Mouse (Mus musculus) forebrain, embryonic 10.5 days (tissue): ENCODE data around the gene Hcn4. TPM values are rescaled to one million over a fixed set of nuclear protein-coding genes. Genes with fewer than 3 reads are reported as not detected.
A peak's percentile ranks its signal among the peaks of the same experiment; 100 is the strongest.

Experiments
- DNase-seq: peaks from one replicate; pipeline ENCODE4 v3.0.0-alpha.2; 2017; ENCODE audit warnings: low spot score; ENCODE audit errors: extremely low spot score
- H3K27ac ChIP-seq: fragments of 300-500 bp; sonication (generic); 2 replicates; pipeline ENCODE4 v1.5.1; 2016; ENCODE audit warnings: mild to moderate bottlenecking
- H3K27me3 ChIP-seq: fragments of 300-500 bp; sonication (generic); 2 replicates; pipeline ENCODE4 v1.6.1; 2016; ENCODE audit warnings: mild to moderate bottlenecking; ENCODE audit not compliant: poor library complexity, severe bottlenecking
- H3K36me3 ChIP-seq: fragments of 300-500 bp; sonication (generic); replicated peaks from 2 replicates; pipeline ENCODE4 v1.6.1; 2016; ENCODE audit warnings: mild to moderate bottlenecking, moderate library complexity
- H3K4me1 ChIP-seq: fragments of 300-500 bp; sonication (generic); 2 replicates; pipeline ENCODE4 v1.6.1; 2016
- H3K4me3 ChIP-seq: fragments of 300-500 bp; sonication (generic); 2 replicates; pipeline ENCODE4 v1.5.1; 2016; ENCODE audit warnings: mild to moderate bottlenecking, moderate library complexity
- H3K9me3 ChIP-seq: fragments of 300-500 bp; sonication (generic); 2 replicates; pipeline ENCODE4 v1.6.1; 2016; ENCODE audit warnings: mild to moderate bottlenecking, moderate library complexity
- WGBS: fragments of 180-500 bp; shearing (Covaris S2); methylation state at CpG from one replicate; pipeline ENCODE4 v1.1.7; 2016; 5-methylcytosine and 5-hydroxymethylcytosine counted together
- polyA plus RNA-seq: library from polyadenylated mRNA; unstranded; fragments of >200 nt; fragmentation: Nextera tagmentation; extraction: Ambion mirVana; gene quantifications from 2 replicates; pipeline ENCODE4 v1.2.1, GENCODE M21; 2016

Hcn4 gene
- polyA plus RNA-seq = 0.17 and 0.30 TPM in 2 replicates

DNA sequence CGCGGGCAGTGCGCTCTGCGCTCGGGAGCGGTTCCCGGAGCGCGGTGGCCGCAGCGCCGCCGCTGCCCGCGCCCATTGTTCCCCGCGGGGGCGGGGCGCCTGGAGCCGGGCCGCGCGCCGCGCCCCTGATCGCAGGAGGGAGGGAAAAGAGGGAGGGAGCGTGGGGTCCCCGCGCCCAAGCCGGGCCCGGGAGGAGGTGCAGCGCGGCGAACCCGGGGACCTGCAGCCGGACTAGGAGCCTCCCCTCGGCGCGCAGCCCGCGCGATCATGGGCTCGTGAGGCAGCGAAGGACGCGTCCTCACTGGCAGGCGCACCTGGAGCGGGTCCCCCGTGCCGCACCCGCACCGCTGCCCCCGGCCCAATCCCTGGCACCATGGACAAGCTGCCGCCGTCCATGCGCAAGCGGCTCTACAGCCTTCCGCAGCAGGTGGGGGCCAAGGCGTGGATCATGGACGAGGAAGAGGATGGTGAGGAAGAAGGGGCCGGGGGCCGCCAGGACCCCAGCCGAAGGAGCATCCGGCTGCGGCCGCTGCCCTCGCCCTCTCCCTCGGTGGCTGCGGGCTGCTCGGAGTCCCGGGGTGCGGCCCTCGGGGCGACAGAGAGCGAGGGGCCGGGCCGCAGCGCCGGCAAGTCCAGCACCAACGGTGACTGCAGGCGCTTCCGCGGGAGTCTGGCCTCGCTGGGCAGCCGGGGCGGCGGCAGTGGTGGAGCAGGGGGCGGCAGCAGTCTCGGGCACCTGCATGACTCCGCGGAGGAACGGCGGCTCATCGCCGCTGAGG lies at the start of gene Hcn4:
Hcn4 (plus strand) TSS at position 274 of the 779 bp plus-strand sequence.
- peak; percentile 36 for DNase-seq
- Histone ChIP-seq H3K36me3 (no peaks in the 10 kb centered on the region), H3K27ac (peak within 1 kb of the TSS; percentile 84), H3K4me1 (peaks cover 36% of the 10 kb centered on the region), H3K27me3 (peaks cover 97% of the 10 kb centered on the region), H3K9me3 (no peaks in the 10 kb centered on the region), H3K4me3 (peak within 1 kb of the TSS; percentile 81)
- under 1% methylated on average over 88 of the region's 95 CpGs for WGBS

DNA sequence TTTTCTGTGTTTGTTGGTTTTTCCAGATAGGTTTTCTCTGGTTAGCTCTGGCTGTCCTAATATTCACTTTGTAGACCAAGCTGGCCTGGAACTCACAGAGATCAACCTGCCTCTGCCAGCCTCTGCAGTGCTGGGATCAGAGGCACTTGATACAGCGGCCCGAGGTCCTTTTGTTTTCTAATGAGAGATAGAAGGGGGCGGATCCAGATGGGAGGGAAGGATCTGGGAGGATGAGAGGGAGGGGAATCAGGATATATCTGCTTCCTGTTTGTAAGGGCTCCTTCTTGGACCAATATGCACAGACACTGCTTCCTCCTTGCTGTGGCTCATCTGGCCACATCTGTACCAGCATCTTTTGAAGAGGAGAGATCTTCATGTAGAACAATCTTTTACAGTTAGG lies 48.5 kb upstream of the Hcn4 start:
- H3K27me3 ChIP-seq = no peaks in the 10 kb centered on the region
- WGBS = 63% methylated on average over 3 of the region's 3 CpGs
- peaks cover 3% of the 10 kb centered on the region; the same call in 1 of the 2 replicates for H3K4me1 ChIP-seq

DNA sequence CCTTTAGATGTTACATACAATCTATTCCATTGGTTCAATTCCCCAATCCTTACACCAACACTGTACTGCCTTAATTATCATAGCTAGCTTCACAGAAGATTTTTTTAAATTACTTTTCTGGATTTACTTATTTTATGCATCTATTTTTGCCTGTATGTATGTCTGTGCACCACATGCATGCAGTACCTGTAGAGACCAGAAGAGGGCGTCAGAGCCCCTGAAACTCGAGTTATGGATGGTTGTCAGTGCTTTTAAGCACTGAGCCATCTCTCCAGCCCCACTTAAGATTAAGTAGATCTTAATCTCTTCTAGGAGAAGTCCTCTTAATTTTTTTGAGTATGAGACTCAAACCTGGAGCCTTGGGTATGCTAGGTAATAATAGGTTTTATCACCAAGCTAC lies 47.8 kb upstream of the Hcn4 start:
- no peak for DNase-seq
- Histone ChIP-seq H3K4me1 (no peaks in the 10 kb centered on the region), H3K9me3 (no peaks in the 10 kb centered on the region), H3K27ac (no peak overlapping the region), H3K27me3 (no peaks in the 10 kb centered on the region), H3K4me3 (no peak overlapping the region), H3K36me3 (no peaks in the 10 kb centered on the region)
- 10% methylated on average over 2 of the region's 2 CpGs for WGBS

More for the DNA sequence above, 48.5 kb upstream of the Hcn4 start:
- Histone ChIP-seq H3K27ac (no peak overlapping the region), H3K4me3 (no peak overlapping the region), H3K9me3 (no peaks in the 10 kb centered on the region), H3K36me3 (no peaks in the 10 kb centered on the region)
- DNase-seq = no peak

DNA sequence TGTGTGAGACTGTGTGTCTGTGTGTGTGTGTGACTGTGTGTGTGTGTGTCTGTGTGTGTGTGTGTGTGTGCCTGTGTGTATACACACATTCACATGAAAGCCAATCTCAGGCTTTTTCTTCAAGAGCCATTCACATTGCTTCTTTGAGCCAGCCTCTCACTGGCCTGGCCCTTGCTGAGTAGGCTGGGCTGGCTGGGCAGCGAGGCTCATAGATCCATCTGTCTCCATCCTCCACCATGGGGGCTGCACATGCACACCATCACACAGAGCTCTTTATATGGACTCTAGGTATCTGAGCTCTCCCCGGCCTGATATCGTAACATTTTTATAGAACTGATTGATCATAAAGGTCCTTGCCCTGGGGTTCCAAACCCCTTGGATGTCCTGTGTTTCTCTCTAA lies 33.7 kb upstream of the Hcn4 start:
- H3K36me3 ChIP-seq = no peaks in the 10 kb centered on the region
- H3K9me3 ChIP-seq = no peaks in the 10 kb centered on the region
- no peaks in the 10 kb centered on the region for H3K27me3 ChIP-seq
- no peak for DNase-seq
- no peak overlapping the region for H3K4me3 ChIP-seq
- H3K4me1 ChIP-seq = peaks cover 4% of the 10 kb centered on the region; the same call in 1 of the 2 replicates
- 90% methylated on average over 3 of the region's 3 CpGs for WGBS
- no peak overlapping the region for H3K27ac ChIP-seq

DNA sequence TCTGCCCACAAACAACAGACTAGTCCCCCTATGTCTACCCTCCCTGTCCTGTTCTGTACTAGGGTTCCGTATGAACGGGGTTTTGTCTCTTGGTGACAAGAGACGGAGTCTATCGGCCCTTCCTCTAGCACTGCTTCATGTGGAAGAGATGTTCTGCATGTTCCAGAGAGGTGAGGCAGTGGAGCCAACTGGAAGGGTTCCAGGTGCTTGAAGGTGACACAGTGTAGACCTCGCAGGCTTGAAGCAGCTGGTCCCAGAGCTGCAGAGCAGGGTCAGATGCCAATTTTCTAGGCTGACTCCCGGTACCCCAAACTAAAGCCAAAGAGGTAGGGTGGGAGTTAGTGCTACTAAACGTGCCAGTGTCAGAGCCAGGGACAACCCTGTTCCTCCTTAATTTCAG lies 25.1 kb upstream of the Hcn4 start:
- DNase-seq = no peak
- no peaks in the 10 kb centered on the region for H3K36me3 ChIP-seq
- H3K4me1 ChIP-seq = peaks cover 10% of the 10 kb centered on the region; the same call in 1 of the 2 replicates
- 84% methylated on average over 7 of the region's 7 CpGs for WGBS
- H3K4me3 ChIP-seq = no peak overlapping the region
- H3K27ac ChIP-seq = 0 out of 2 replicates have a peak overlapping the region, but pooled peaks have one; percentile 16
- H3K27me3 ChIP-seq = no peaks in the 10 kb centered on the region
- H3K9me3 ChIP-seq = no peaks in the 10 kb centered on the region

DNA sequence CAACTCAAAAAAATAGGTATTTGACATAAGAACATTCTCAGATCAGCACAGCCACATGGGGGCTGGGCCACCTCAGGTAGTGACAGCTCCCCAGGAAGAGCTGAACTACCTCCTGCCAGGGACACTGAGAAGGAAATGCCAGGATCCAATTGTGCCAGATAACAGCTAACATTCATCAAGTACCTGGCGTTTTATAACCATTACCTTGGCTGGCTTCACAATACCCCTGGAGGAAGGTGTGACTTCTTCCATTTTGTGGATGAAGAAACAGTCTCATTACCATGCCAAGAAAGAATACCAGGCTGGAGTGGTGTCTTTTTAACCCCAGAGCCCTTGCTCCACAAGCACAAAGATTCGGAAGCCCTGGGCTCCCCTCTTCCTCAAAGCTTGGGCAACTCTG lies 21.8 kb upstream of the Hcn4 start:
- Histone ChIP-seq H3K27me3 (peaks cover 16% of the 10 kb centered on the region), H3K4me1 (peaks cover 16% of the 10 kb centered on the region), H3K9me3 (no peaks in the 10 kb centered on the region), H3K4me3 (no peak overlapping the region), H3K27ac (no peak overlapping the region), H3K36me3 (no peaks in the 10 kb centered on the region)
- no peak for DNase-seq
- 84% methylated on average over 2 of the region's 2 CpGs for WGBS

DNA sequence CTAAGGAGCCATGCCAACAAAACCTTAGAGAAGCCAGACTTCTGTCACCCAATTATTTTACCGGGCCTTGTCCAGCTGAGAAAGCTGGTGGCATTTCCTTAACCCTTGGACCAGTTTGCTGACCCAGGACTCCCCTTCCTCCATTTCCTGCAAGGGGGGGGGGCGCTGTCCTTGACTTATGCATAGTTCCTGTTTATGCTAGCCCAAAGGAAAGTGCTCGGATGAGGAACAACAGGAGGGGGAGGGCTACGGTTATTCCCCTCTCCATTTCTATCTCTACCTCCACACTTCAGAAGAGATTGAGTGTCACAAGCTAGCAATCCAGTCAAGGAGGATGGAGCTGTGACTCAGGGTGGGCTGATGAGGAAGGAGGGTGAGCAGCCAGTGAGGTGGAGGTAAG lies 20.9 kb upstream of the Hcn4 start:
- WGBS = 71% methylated on average over 4 of the region's 4 CpGs
- no peak overlapping the region for H3K27ac ChIP-seq
- DNase-seq = no peak
- no peak overlapping the region for H3K4me3 ChIP-seq
- peaks cover 24% of the 10 kb centered on the region for H3K27me3 ChIP-seq
- no peaks in the 10 kb centered on the region for H3K9me3 ChIP-seq
- peaks cover 19% of the 10 kb centered on the region for H3K4me1 ChIP-seq
- no peaks in the 10 kb centered on the region for H3K36me3 ChIP-seq

DNA sequence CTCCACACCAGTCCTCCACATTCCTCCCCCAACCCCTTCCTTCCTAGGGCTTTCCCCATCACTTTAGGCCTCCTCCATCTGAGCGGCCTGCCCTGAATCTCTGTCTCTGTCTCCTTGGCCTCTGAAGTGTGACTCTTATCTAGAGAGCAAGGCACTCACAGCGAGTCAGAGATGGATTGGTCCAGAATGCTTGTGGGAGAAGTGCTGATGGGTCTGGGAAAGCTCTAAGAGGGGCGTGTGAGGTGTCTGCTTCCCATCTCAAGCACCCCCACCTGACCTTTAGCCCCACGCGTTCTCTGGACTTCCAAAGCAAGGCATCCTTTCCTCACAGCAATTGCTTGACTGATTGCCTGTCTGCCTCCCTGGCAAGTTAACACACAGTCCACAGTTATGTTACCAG lies 20.4 kb upstream of the Hcn4 start:
- Histone ChIP-seq H3K9me3 (no peaks in the 10 kb centered on the region), H3K4me3 (no peak overlapping the region), H3K36me3 (no peaks in the 10 kb centered on the region), H3K4me1 (peaks cover 19% of the 10 kb centered on the region), H3K27me3 (peaks cover 29% of the 10 kb centered on the region), H3K27ac (no peak overlapping the region)
- DNase-seq = no peak
- 78% methylated on average over 5 of the region's 5 CpGs for WGBS

DNA sequence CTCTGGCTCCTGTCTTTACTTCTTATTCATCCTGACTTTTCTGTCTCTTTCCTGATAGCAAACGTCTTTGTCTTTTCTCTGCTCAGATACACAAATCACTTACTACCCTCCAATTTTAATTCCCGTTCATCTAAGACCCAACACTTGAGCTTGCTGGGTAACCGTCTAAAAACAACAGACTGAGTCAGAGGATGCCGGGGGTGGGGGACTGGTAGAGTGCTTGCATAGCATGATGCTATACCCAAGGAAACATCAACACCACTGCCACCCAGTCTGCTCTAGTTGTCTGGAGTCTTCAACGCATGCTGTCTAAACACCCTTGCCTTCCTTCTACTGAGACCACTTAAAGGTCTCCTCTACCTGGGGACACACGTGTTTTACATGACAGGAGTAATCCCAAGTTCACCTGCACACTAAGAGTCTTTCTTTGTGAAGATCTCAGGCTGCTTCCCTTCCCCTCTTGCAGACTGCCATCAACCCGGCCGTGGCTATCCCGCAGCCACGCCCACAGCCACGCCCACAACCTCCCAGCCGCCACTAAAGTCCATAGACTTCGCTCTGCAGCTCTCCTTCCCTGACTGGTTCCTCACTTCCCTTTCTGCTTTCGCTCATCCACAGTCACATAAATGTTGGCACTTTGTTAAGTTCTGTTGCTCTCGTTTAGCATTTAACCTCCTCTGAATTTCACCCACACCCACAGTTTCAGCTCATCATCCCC lies 17.5 kb upstream of the Hcn4 start:
- DNase-seq = peak; percentile 82
- peaks cover 35% of the 10 kb centered on the region for H3K27me3 ChIP-seq
- H3K36me3 ChIP-seq = no peaks in the 10 kb centered on the region
- H3K4me1 ChIP-seq = peaks cover 19% of the 10 kb centered on the region
- no peaks in the 10 kb centered on the region for H3K9me3 ChIP-seq
- WGBS = 13% methylated on average over 15 of the region's 15 CpGs
- H3K4me3 ChIP-seq = peak overlapping the region; percentile 46
- H3K27ac ChIP-seq = no peak overlapping the region

DNA sequence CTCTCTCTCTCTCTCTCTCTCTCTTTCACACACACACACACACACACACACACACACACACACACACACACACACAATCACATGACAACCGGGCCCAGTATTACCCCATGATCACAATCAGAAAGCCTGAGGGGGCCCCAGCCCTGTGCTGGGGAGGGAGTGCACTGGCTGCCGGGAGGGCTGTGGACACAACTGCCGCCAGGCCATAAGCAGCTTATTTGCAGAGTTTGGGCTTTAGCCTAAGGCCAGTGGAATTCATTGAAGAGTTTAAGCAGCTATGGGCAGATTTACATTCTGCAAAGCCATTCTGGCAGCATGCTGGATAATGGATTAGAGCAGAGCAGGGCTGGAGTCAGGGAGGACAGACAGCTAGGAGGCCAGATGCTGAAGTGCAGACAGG lies 12.0 kb upstream of the Hcn4 start:
- peaks cover 32% of the 10 kb centered on the region for H3K27me3 ChIP-seq
- 22% methylated on average over 3 of the region's 3 CpGs for WGBS
- H3K27ac ChIP-seq = no peak overlapping the region
- H3K4me1 ChIP-seq = peaks cover 21% of the 10 kb centered on the region
- H3K4me3 ChIP-seq = no peak overlapping the region
- DNase-seq = no peak
- H3K9me3 ChIP-seq = no peaks in the 10 kb centered on the region
- no peaks in the 10 kb centered on the region for H3K36me3 ChIP-seq

DNA sequence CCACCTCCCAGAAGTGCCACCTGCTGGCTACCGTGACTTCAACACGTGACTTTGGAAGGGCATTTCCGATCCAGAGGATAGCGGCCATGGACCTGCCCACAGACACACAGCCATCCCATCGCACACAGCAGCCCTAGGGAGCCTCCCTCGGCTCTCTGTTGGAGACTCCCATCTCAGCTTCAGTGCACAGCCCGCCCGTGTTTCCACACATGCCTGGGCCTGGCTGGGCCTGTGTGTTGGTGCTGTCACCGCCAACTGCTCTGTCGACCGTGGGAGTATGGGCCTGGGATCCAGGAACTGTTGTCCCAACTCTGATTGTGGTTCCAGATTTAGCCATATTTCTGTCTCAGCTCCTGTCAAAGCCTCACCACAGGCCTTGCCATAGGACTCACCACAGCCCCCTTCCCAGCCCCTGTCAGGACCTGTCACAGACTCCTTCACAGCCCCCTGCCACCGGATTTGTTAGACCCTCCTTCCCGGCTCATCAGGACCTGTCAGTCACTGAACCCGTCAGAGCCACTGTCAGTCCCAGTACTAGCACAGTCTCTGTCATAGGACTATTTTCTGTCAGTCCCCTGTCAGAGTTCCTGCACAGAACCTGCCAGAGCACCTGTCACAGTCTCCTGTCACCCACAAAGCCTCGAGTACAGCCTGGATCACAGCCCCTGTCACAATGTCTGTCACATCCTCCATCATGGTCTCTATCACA lies 7.5 kb upstream of the Hcn4 start:
- WGBS = 69% methylated on average over 15 of the region's 15 CpGs
- no peak for DNase-seq
- Histone ChIP-seq H3K4me3 (no peak overlapping the region), H3K36me3 (no peaks in the 10 kb centered on the region), H3K9me3 (no peaks in the 10 kb centered on the region), H3K27me3 (peaks cover 57% of the 10 kb centered on the region), H3K27ac (no peak overlapping the region), H3K4me1 (peaks cover 21% of the 10 kb centered on the region)

DNA sequence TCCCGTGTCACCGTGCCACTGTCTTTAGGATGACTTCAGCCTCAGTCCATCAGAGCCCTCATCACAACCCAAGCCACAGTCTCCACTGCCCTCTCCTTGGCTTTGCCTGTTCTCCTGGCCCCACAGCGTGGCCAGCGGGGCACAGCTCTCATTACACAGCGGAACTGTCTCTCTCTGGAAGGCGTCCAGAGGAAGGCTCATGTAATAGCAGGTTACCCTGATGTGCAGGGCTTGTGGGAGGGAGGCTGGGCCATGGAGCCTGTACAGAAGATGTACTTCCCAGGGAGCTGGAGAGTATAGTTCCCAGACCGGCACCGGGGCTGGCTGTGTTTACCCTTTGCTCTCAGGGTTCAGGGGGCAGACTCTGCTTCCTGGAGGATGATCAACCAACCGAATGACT lies 6.8 kb upstream of the Hcn4 start:
- WGBS = 73% methylated on average over 9 of the region's 9 CpGs
- H3K9me3 ChIP-seq = no peaks in the 10 kb centered on the region
- no peak overlapping the region for H3K4me3 ChIP-seq
- peaks cover 19% of the 10 kb centered on the region for H3K4me1 ChIP-seq
- no peak for DNase-seq
- no peaks in the 10 kb centered on the region for H3K36me3 ChIP-seq
- H3K27me3 ChIP-seq = peaks cover 65% of the 10 kb centered on the region
- H3K27ac ChIP-seq = no peak overlapping the region

DNA sequence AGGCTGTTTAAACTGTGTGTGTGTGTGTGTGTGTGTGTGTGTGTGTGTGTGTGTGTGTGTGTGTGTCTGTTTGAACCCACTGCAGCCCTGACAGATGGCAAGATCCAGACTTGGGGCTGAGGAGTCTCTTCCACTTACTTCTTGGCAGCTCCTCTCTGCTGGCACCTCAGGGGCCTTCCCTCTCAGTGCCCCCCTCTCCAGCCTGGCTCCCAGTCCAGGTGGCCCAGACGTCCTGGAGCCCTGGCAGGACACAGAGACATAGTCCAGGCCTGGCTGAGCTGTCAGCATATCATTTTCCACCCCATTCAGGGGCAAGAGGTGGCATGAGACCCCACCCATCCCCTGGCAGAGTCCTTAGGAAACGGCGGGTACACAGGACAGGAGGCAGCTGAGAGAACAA lies 5.5 kb upstream of the Hcn4 start:
- no peak for DNase-seq
- H3K27ac ChIP-seq = no peak overlapping the region
- 73% methylated on average over 3 of the region's 3 CpGs for WGBS
- H3K4me3 ChIP-seq = no peak overlapping the region
- H3K27me3 ChIP-seq = peaks cover 77% of the 10 kb centered on the region
- H3K4me1 ChIP-seq = peaks cover 30% of the 10 kb centered on the region
- H3K9me3 ChIP-seq = no peaks in the 10 kb centered on the region
- no peaks in the 10 kb centered on the region for H3K36me3 ChIP-seq
